Mouse (Mus musculus) Patski (cell line): ENCODE data around the gene Gjb2. TPM values are rescaled to one million over a fixed set of nuclear protein-coding genes. Genes with fewer than 3 reads are reported as not detected.

ENCODE experiments used
- ATAC-seq: fragments of 100-300 bp; one replicate; pipeline ENCODE4 v1.8.0; 2021
- CTCF ChIA-PET: fragments of 350-600 bp; sonication (Branson Sonifier 250); formaldehyde crosslinking; loops from one replicate; lab custom pipeline; 2022; ENCODE audit warnings: inconsistent platforms; lab: Charles Lee
- POLR2A ChIA-PET: fragments of 350-600 bp; sonication (Branson Sonifier 250); formaldehyde crosslinking; loops from one replicate; lab custom pipeline; 2022; ENCODE audit warnings: antibody characterized with exemption, inconsistent platforms; lab: Charles Lee
- DNase-seq: peaks from one replicate; pipeline ENCODE4 v3.0.0-alpha.2; 2011; ENCODE audit warnings: low read depth, low spot score
- H3K27me3 ChIP-seq: fragments of 371-371 bp; one replicate; pipeline ENCODE4 v1.5.1; 2021
- CTCF ChIP-seq: fragments of 100-300 bp; IDR thresholded peaks from one replicate; pipeline ENCODE4 v1.5.1; 2021
- in situ Hi-C: fragments of 300-500 bp; cut with MboI; formaldehyde crosslinking; loops from 3 replicates; pipeline ENCODE4 v1.11.1; 2018; ENCODE audit warnings: low pct_unique_long_range_greater_than_20kb, mixed read lengths
- polyA plus RNA-seq: library from polyadenylated mRNA; unstranded; gene quantifications from one replicate; pipeline ENCODE4 v1.2.3, GENCODE M21; 2021

The Gjb2 gene
- polyA plus RNA-seq, 1 experiment from 2014 or later: 0.10 TPM

- TF ChIP-seq CTCF: no peak
- in situ Hi-C loops: no loop called here
- POLR2A ChIA-PET: no interaction called here
- peaks cover 33% of the 10 kb centered on the region for H3K27me3 ChIP-seq
- no peak for DNase-seq
- CTCF ChIA-PET: interaction anchor here (1.2 to 2.1 kb wide), 3 partner anchors 12 to 257 kb away, joined by 3 to 9 read pairs (median 5); no protein-coding TSS in a partner anchor
- no peak for ATAC-seq
These were observed 1.2 kb upstream of the Gjb2 start for GRCm38 (mm10) chr14:57105721-57106120.

- peaks cover 33% of the 10 kb centered on the region for H3K27me3 ChIP-seq
- CTCF ChIA-PET: interaction anchor here (1.2 to 2.1 kb wide), 2 partner anchors 12 to 257 kb away, joined by 3 to 5 read pairs; no protein-coding TSS in a partner anchor
- TF ChIP-seq CTCF: no peak
- POLR2A ChIA-PET: no interaction called here
- in situ Hi-C loops: no loop called here
- no peak for DNase-seq
- ATAC-seq: no peak
These were observed 609 bp upstream of the Gjb2 start for GRCm38 (mm10) chr14:57105111-57105510.

DNA sequence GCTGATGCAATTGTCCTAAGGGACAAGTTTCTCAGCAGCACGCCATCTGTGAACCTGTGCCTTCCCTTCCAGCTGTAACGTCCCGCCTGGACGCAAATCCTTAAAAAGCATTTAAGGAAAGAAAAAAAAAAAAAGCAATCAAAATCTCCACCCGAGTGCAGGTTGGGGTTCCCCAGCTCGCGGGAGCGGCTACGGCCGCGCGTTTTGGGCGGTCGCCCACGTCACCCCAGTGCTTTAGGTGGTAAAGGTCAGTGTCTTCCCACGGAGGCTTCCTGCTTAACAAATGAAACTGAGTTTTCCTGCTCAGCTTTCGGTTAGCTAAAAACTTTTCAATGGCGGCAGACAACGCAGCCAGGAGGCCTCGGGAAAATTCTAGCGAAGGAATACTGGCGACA lies 794 bp downstream of the Gjb2 start:
- DNase-seq: no peak
- POLR2A ChIA-PET: no interaction called here
- ATAC-seq: no peak
- no peak for TF ChIP-seq CTCF
- H3K27me3 ChIP-seq: peaks cover 34% of the 10 kb centered on the region
- CTCF ChIA-PET: interaction anchor here (0.9 to 1.1 kb wide), 2 partner anchors 11 to 183 kb away, joined by 3 read pairs; no protein-coding TSS in a partner anchor
- in situ Hi-C loops: no loop called here

DNA sequence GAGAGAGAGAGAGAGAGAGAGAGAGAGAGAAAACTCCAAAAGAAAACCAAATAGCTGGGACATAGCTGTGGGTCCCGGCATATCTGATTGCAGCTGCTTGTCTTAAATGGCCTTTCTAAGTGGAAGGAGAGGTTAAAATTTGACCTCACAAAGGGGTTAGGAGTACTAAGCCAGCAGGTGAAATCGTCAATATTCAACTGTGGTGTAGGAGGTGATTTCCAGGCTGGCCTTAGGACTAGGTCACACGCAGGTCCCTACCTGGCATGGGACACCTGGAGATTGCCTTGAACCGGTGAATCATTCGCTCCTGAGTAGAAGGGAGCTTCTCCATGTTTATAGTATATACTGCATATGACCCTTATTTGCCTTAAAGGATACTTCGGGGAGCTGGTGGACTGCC lies 1.4 kb downstream of the Gjb2 start:
- ATAC-seq (no peak), DNase-seq (no peak)
- ChIA-PET POLR2A (no interaction called here), CTCF (interaction anchor here (0.9 to 1.2 kb wide), 2 partner anchors 184 to 239 kb away, joined by 3 read pairs; no protein-coding TSS in a partner anchor)
- no peak for TF ChIP-seq CTCF
- in situ Hi-C loops: no loop called here
- peaks cover 37% of the 10 kb centered on the region for H3K27me3 ChIP-seq

DNA sequence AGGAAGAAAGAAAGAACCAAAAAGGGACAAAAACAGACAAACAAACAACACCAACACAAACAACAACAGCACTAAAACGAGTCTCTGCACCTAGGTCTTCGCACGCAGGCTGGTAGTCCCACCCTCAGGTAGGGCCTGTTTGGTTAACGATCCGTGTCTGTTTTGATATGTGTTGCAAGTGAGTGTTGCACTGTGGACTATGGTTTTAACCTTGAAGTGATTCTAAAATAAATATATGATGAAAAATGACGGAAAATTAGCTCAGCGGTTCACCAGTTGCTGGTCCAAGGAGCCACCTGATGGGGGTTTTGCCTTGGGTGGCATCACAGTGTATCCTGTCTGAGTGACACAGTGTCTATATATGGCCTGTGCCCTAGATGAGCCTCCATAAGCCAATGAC lies 2.9 kb downstream of the Gjb2 start:
- DNase-seq (no peak), ATAC-seq (no peak)
- H3K27me3 ChIP-seq: peaks cover 41% of the 10 kb centered on the region
- CTCF ChIA-PET: interaction anchor here (1.2 kb wide), 1 partner anchor 240 kb away, joined by 3 read pairs; no protein-coding TSS in a partner anchor
- in situ Hi-C loops: no loop called here
- POLR2A ChIA-PET: no interaction called here
- no peak for TF ChIP-seq CTCF

- TF ChIP-seq CTCF: no peak
- ChIA-PET POLR2A (no interaction called here), CTCF (interaction anchor here (1.3 kb wide), 1 partner anchor 10 kb away, joined by 5 read pairs; no protein-coding TSS in a partner anchor)
- in situ Hi-C loops: no loop called here
- ATAC-seq (no peak), DNase-seq (no peak)
- H3K27me3 ChIP-seq: peaks cover 15% of the 10 kb centered on the region
These were observed 8.6 kb downstream of the Gjb2 start for GRCm38 (mm10) chr14:57095855-57096254.

DNA sequence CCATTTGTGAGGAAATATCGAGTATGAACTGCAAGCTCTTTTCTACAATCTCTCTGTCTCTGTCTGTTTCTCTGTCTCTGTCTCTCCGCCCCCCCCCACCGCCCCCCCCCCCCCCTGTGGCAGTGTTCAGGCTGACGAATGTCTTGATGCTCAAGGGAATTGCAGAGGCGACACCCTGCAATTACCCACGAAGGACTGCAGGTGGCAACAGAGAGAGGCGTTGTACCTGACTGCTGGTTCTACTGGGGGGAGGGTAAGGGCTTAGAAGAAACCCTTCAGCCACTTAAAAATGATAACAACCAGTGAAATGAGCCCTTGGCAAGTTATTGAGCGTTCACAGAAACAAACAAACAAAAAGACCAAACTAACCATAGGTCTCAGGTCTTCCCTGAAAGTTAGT lies 11.5 kb downstream of the Gjb2 start:
- POLR2A ChIA-PET: no interaction called here
- ATAC-seq (no peak), DNase-seq (no peak)
- in situ Hi-C loops: no loop called here
- CTCF ChIA-PET: interaction anchor here (0.7 to 1.3 kb wide), 3 partner anchors 11 to 313 kb away, joined by 3 to 5 read pairs (median 4); no protein-coding TSS in a partner anchor
- TF ChIP-seq CTCF: peak; percentile 65
- H3K27me3 ChIP-seq: peaks cover 14% of the 10 kb centered on the region

GRCm38 (mm10) chr14:57090001-57090400 lies 14.5 kb downstream of the Gjb2 start:
- POLR2A ChIA-PET: no interaction called here
- in situ Hi-C loops: no loop called here
- no peak for TF ChIP-seq CTCF
- DNase-seq: no peak
- H3K27me3 ChIP-seq: peaks cover 8% of the 10 kb centered on the region
- CTCF ChIA-PET: no interaction called here
- ATAC-seq: no peak

GRCm38 (mm10) chr14:57089107-57089506 lies 15.4 kb downstream of the Gjb2 start:
- in situ Hi-C loops: no loop called here
- DNase-seq (no peak), ATAC-seq (no peak)
- ChIA-PET CTCF (no interaction called here), POLR2A (no interaction called here)
- no peak for TF ChIP-seq CTCF
- H3K27me3 ChIP-seq: peaks cover 8% of the 10 kb centered on the region

DNA sequence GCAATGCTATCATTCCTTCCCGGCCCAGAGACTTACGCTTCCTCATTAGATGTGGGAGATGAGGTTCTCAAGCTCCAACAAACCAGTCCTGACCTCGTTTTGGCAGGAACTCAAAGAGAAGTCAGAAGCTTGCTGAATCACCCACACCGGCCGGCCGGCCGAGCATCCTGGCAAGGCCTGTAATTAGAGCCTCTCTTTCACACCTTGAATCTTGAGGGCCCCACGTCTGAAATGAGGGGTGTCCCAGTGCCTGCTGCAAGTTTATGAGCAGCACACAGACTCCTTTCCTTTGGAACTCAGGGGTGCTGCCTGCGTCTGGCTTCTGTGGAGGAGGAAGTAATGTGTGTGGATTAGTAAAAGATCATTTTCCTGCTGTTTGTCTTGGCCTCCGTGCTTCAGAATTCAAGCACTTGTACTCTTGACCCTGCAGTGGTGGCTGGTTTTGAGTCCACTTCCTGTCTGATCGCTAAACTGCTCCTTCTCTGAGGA lies 20.3 kb downstream of the Gjb2 start:
- no peak for DNase-seq
- ATAC-seq: no peak
- H3K27me3 ChIP-seq: peaks cover 6% of the 10 kb centered on the region
- in situ Hi-C loops: no loop called here
- ChIA-PET CTCF (no interaction called here), POLR2A (no interaction called here)
- no peak for TF ChIP-seq CTCF

DNA sequence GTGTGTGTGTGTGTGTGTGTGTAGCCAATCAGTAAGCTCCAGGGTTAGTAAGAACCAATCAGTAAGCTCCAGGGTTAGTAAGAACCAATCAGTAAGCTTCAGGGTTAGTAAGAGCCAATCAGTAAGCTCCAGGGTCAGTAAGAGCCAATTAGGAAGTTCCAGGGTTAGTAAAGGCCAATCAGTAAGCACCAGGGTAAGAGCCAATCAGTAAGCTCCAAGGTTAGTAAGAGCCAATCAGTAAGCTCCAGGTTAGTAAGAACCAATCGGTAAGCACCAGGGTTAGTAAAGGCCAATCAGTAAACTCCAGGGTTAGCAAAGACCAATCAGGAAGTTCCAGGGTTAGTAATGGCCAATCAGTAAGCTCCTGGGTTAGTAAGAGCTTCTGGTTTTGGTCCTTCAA lies 21.6 kb downstream of the Gjb2 start:
- H3K27me3 ChIP-seq: peaks cover 6% of the 10 kb centered on the region
- ChIA-PET POLR2A (no interaction called here), CTCF (interaction anchor here (1.2 to 1.3 kb wide), 2 partner anchors 9 to 61 kb away, joined by 3 read pairs; no protein-coding TSS in a partner anchor)
- no peak for TF ChIP-seq CTCF
- in situ Hi-C loops: no loop called here
- no peak for DNase-seq
- no peak for ATAC-seq

DNA sequence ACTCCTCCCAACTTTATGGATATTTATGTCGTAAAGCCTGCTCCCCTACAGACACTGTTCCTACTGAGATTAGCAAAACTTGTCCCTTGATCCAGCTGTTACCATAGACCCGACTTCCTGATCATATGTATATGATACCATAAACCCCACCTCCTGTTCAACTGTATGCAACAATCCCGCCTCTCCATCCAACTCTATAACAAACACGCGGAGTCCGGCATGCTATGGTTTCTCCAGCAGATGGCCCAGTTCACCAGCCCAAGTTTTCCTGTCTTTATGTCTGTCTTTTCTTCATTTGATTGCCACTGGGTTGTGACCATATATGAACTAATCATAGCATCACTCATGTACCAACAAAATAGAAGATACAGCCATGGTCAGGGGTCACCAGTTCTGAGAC lies 29.0 kb downstream of the Gjb2 start:
- in situ Hi-C loops: no loop called here
- DNase-seq (no peak), ATAC-seq (no peak)
- TF ChIP-seq CTCF: peak; percentile 41
- ChIA-PET POLR2A (no interaction called here), CTCF (no interaction called here)
- H3K27me3 ChIP-seq: peaks cover 10% of the 10 kb centered on the region
